Mouse (Mus musculus) megakaryocyte, embryonic 14.5 days (primary cell): ENCODE measurements around the gene Zdhhc6.

ENCODE experiments used
- FLI1 ChIP-seq: IDR thresholded peaks from 2 replicates; pipeline ENCODE4 v1.6.1; 2012; ENCODE audit warnings: low read length, inconsistent platforms, mixed read lengths
- GATA1 ChIP-seq: IDR thresholded peaks from 3 replicates; pipeline ENCODE4 v1.6.1; 2012; ENCODE audit warnings: mixed read lengths, low read length, inconsistent platforms, borderline replicate concordance

DNA sequence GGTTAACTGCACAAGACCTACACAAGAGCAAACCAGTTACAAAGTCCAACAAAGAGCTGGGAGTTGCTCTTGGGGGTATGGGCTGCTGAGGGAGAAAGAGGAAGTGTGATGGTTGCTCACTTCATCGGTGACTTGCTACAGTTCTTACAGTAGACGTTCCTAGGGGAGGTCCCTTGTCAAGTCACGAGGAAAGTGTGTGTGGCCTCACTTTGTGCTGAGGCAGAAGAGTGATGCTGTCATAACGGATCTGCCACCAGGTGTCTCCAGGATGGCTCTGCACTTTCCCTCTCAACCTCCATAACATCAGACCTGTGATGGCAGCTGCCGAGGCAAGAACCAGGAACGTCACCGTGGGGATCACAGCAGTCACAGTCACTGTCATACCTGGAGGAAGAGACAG lies 88.7 kb downstream of the Zdhhc6 start:
- TF ChIP-seq GATA1 (no peak), FLI1 (no peak)
